Comparison of ENCODE assay signal across 8 mouse cellular contexts in the genomic region with DNA sequence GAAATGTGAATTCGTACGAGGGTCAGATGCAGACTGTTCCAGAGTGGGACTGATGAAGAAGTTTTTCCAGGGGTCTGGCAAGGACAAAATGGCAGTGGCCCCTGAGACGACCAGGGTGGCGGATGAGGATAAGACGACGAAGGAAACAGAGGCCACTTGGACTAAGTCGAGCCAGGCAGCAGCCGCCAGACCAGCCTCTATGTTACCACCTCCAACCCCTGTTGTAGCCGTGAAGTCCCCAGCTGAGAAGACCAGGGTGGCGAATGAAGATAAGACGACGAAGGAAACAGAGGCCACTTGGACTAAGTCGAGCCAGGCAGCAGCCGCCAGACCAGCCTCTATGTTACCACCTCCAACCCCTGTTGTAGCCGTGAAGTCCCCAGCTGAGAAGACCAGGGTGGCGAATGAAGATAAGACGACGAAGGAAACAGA. TPM values are rescaled to one million over a fixed set of nuclear protein-coding genes. Genes with fewer than 3 reads are reported as not detected.
DNase-seq lines count a peak whose midpoint lies in the region; ATAC-seq and TF ChIP-seq lines count a peak whose summit lies in the region.
"Not testable (repeated sequence)": the region's sequence is repeated elsewhere in the genome, so short reads cannot be mapped to it uniquely, and the experiment has no call there.

No protein-coding gene starts in this region.

- H3K4me2 ChIP-seq in embryonic facial prominence, embryonic 14.5 days (ENCODE audit: low read depth, low read length), result peak overlapping the region; percentile 93
- H3K4me2 ChIP-seq in hindbrain, embryonic 11.5 days (replicated peaks; ENCODE audit: low read depth, low read length), result peak overlapping the region; percentile 94
- H3K4me2 ChIP-seq in kidney, embryonic 16.5 days (replicated peaks; ENCODE audit: low read depth, low read length), result peak overlapping the region; percentile 95
- H3K4me2 ChIP-seq in liver, embryonic 14.5 days (ENCODE audit: low read depth), result peak overlapping the region; percentile 99
- peak overlapping the region; percentile 88 for H3K4me2 ChIP-seq in midbrain, embryonic 11.5 days

- not testable (repeated sequence) for H3K27ac ChIP-seq in embryonic facial prominence, embryonic 14.5 days (replicated peaks; ENCODE audit: low read depth, low read length); hindbrain, embryonic 11.5 days (ENCODE audit: low read depth, low read length); midbrain, embryonic 11.5 days (ENCODE audit: low read depth, low read length); olfactory bulb, adult 2 months (ENCODE audit: insufficient read depth, low read depth, low read length)
- H3K27ac ChIP-seq in kidney, embryonic 16.5 days (ENCODE audit: low read length), result peak overlapping the region; percentile 82
- peak overlapping the region; percentile 41 for H3K27ac ChIP-seq in liver, embryonic 14.5 days

- peak overlapping the region; percentile 51 for H3K9ac ChIP-seq in embryonic facial prominence, embryonic 14.5 days (ENCODE audit: low read depth, low read length)
- H3K9ac ChIP-seq in hindbrain, embryonic 11.5 days (ENCODE audit: low read depth, low read length), result peak overlapping the region; percentile 33; the same call in 1 of the 2 replicates
- peak overlapping the region; percentile 77 for H3K9ac ChIP-seq in kidney, embryonic 16.5 days (replicated peaks; ENCODE audit: low read length)
- H3K9ac ChIP-seq in liver, embryonic 14.5 days (replicated peaks), result peak overlapping the region; percentile 81
- peak overlapping the region; percentile 55 for H3K9ac ChIP-seq in midbrain, embryonic 11.5 days (ENCODE audit: low read length)

- H3K36me3 ChIP-seq in E14TG2a.4 (ENCODE audit: insufficient read depth, low read length); embryonic facial prominence, embryonic 14.5 days (ENCODE audit: control insufficient read depth, insufficient read depth, low read length); hindbrain, embryonic 11.5 days (ENCODE audit: control insufficient read depth, insufficient read depth, low read length); kidney, embryonic 16.5 days (ENCODE audit: insufficient read depth, low read length); liver, embryonic 14.5 days (replicated peaks; ENCODE audit: control insufficient read depth, insufficient read depth, low read depth); midbrain, embryonic 11.5 days (ENCODE audit: control insufficient read depth, insufficient read depth, low read length): not testable (repeated sequence)

- H3K4me1 ChIP-seq in E14TG2a.4 (replicated peaks; ENCODE audit: low read depth, low read length), result peaks cover 21% of the 10 kb centered on the region
- not testable (repeated sequence) for H3K4me1 ChIP-seq in embryonic facial prominence, embryonic 14.5 days (ENCODE audit: control insufficient read depth, insufficient read depth, low read length); hindbrain, embryonic 11.5 days (replicated peaks; ENCODE audit: control insufficient read depth, insufficient read depth, low read length); midbrain, embryonic 11.5 days (ENCODE audit: control insufficient read depth, insufficient read depth, low read length)
- peaks cover 11% of the 10 kb centered on the region; the same call in 1 of the 2 replicates for H3K4me1 ChIP-seq in kidney, embryonic 16.5 days (ENCODE audit: insufficient read depth, low read length)
- peaks cover 11 to 17% of the 10 kb centered on the region in 2 experiments for H3K4me1 ChIP-seq in liver, embryonic 14.5 days (replicated peaks; ENCODE audit: control insufficient read depth in 2 of 2, insufficient read depth in 2 of 2, low read length in 1 of 2)
- peaks cover 14% of the 10 kb centered on the region; the same call in 1 of the 2 replicates for H3K4me1 ChIP-seq in olfactory bulb, adult 2 months (ENCODE audit: control insufficient read depth, insufficient read depth, low read length)

- H3K4me3 ChIP-seq in E14TG2a.4 (replicated peaks; ENCODE audit: low read length), result peak overlapping the region; percentile 81
- H3K4me3 ChIP-seq in embryonic facial prominence, embryonic 14.5 days (ENCODE audit: low read depth, low read length), result peak overlapping the region; percentile 53
- H3K4me3 ChIP-seq in hindbrain, embryonic 11.5 days (ENCODE audit: low read depth, low read length), result peak overlapping the region; percentile 47
- H3K4me3 ChIP-seq in kidney, embryonic 16.5 days (ENCODE audit: low read length), result peak overlapping the region; percentile 70
- H3K4me3 ChIP-seq in liver, embryonic 14.5 days (ENCODE audit: insufficient read depth in 1 of 2, low read depth in 2 of 2, low read length in 2 of 2), result peak overlapping the region; percentile 79 to 82
- peak overlapping the region; percentile 46 for H3K4me3 ChIP-seq in midbrain, embryonic 11.5 days (ENCODE audit: low read depth, low read length)
- peak overlapping the region; percentile 32; the same call in 1 of the 2 replicates for H3K4me3 ChIP-seq in olfactory bulb, adult 2 months (ENCODE audit: insufficient read depth, low read depth, low read length)

- not testable (repeated sequence) for DNase-seq in embryonic facial prominence, embryonic 14.5 days (ENCODE audit: low spot score); hindbrain, embryonic 11.5 days (ENCODE audit: low spot score); liver, embryonic 14.5 days (ENCODE audit: low read depth in 3 of 3, low spot score in 3 of 3)
- peak; percentile 95 for DNase-seq in midbrain, embryonic 11.5 days (ENCODE audit: low spot score, missing footprints)

- not testable (repeated sequence) for TF ChIP-seq POLR2A in olfactory bulb, adult 2 months (IDR thresholded peaks at IDR 0.05; ENCODE audit: insufficient read depth, low read depth, low read length)

- ATAC-seq in embryonic facial prominence, embryonic 14.5 days (ENCODE audit: low read depth), result not testable (repeated sequence)
- peak; percentile 48 for ATAC-seq in frontal cortex, adult (ENCODE audit: low TSS enrichment)
- ATAC-seq in hindbrain, embryonic 11.5 days (ENCODE audit: low FRiP score), result peak; percentile 47; the same call in 1 of the 2 replicates
- ATAC-seq in kidney, embryonic 16.5 days (ENCODE audit: low FRiP score, low TSS enrichment), result peak; percentile 39
- peak; percentile 78 for ATAC-seq in liver, embryonic 14.5 days (ENCODE audit: insufficient read depth)
- ATAC-seq in midbrain, embryonic 11.5 days (ENCODE audit: low FRiP score), result peak; percentile 57; the same call in 1 of the 2 replicates

- not testable (repeated sequence) for TF ChIP-seq EP300 in liver, embryonic 14.5 days (IDR thresholded peaks at IDR 0.05; ENCODE audit: low read depth)

- H3K27me3 ChIP-seq in E14TG2a.4 (ENCODE audit: insufficient read depth, low read length), result peaks cover 50% of the 10 kb centered on the region
- peaks cover 51% of the 10 kb centered on the region for H3K27me3 ChIP-seq in embryonic facial prominence, embryonic 14.5 days (replicated peaks; ENCODE audit: control insufficient read depth, insufficient read depth, low read length)
- peaks cover 23% of the 10 kb centered on the region for H3K27me3 ChIP-seq in hindbrain, embryonic 11.5 days (ENCODE audit: control insufficient read depth, insufficient read depth, low read length)
- H3K27me3 ChIP-seq in kidney, embryonic 16.5 days (ENCODE audit: insufficient read depth, low read length), result peaks cover 34% of the 10 kb centered on the region
- not testable (repeated sequence) for H3K27me3 ChIP-seq in liver, embryonic 14.5 days (ENCODE audit: control insufficient read depth, insufficient read depth, low read length)
- H3K27me3 ChIP-seq in midbrain, embryonic 11.5 days (ENCODE audit: control insufficient read depth, insufficient read depth, low read length), result peaks cover 29% of the 10 kb centered on the region

- WGBS in embryonic facial prominence, embryonic 14.5 days, result 1% methylated on average over 15 of the region's 18 CpGs
- 2% methylated on average over 16 of the region's 18 CpGs for WGBS in hindbrain, embryonic 11.5 days
- under 1% methylated on average over 13 of the region's 18 CpGs for WGBS in kidney, embryonic 16.5 days
- WGBS in liver, embryonic 14.5 days (ENCODE audit: insufficient replicate concordance), result under 1% methylated on average over 10 of the region's 18 CpGs
- under 1% methylated on average over 13 of the region's 18 CpGs for WGBS in midbrain, embryonic 11.5 days
- under 1% methylated on average over 18 of the region's 18 CpGs for WGBS in olfactory bulb, adult 2 months

- not testable (repeated sequence) for TF ChIP-seq CTCF in E14TG2a.4 (conservative IDR thresholded peaks at IDR 0.05; ENCODE audit: low read length); liver, embryonic 14.5 days (IDR thresholded peaks at IDR 0.05; ENCODE audit: low read depth); olfactory bulb, adult 2 months (IDR thresholded peaks at IDR 0.05; ENCODE audit: insufficient read depth, low read depth, low read length)

- not testable (repeated sequence) for H3K9me3 ChIP-seq in E14TG2a.4 (ENCODE audit: low read length); embryonic facial prominence, embryonic 14.5 days (ENCODE audit: control insufficient read depth, low read length); hindbrain, embryonic 11.5 days (ENCODE audit: control insufficient read depth, low read length); kidney, embryonic 16.5 days (ENCODE audit: low read length); liver, embryonic 14.5 days (ENCODE audit: control insufficient read depth, low read length); midbrain, embryonic 11.5 days (ENCODE audit: control insufficient read depth, low read length)

RNA-seq across cellular contexts. Expression of a gene that starts 0.7 kb away (rescaled TPM):
- 0.63 and 0.67 TPM in 2 replicates for polyA plus RNA-seq in embryonic facial prominence, embryonic 14.5 days (2014; fragmentation: Nextera tagmentation; extraction: Ambion mirVana)
- 0.08 and 0.17 TPM in 2 replicates for polyA plus RNA-seq in hindbrain, embryonic 11.5 days (2014; fragmentation: Nextera tagmentation; extraction: Ambion mirVana)
- polyA plus RNA-seq in kidney, embryonic 16.5 days (2015; fragmentation: Nextera tagmentation; extraction: Ambion mirVana), result 5.9 and 6.7 TPM in 2 replicates
- polyA plus RNA-seq in liver, embryonic 14.5 days (2012; rRNA removed), result 0.79 and 1.0 TPM in 2 replicates
- polyA plus RNA-seq in liver, embryonic 14.5 days (2014; fragmentation: Nextera tagmentation; extraction: Ambion mirVana), result 1.2 and 1.3 TPM in 2 replicates
- 0.05 and 0.06 TPM in 2 replicates for polyA plus RNA-seq in midbrain, embryonic 11.5 days (2014; fragmentation: Nextera tagmentation; extraction: Ambion mirVana)
- not detected in 2 replicates for polyA plus RNA-seq in olfactory bulb, adult 2 months (2012; ENCODE audit: insufficient read depth, insufficient read length, low replicate concordance, missing spikeins)
